Comparison of ENCODE assay signal across 8 mouse cellular contexts in the genomic region with DNA sequence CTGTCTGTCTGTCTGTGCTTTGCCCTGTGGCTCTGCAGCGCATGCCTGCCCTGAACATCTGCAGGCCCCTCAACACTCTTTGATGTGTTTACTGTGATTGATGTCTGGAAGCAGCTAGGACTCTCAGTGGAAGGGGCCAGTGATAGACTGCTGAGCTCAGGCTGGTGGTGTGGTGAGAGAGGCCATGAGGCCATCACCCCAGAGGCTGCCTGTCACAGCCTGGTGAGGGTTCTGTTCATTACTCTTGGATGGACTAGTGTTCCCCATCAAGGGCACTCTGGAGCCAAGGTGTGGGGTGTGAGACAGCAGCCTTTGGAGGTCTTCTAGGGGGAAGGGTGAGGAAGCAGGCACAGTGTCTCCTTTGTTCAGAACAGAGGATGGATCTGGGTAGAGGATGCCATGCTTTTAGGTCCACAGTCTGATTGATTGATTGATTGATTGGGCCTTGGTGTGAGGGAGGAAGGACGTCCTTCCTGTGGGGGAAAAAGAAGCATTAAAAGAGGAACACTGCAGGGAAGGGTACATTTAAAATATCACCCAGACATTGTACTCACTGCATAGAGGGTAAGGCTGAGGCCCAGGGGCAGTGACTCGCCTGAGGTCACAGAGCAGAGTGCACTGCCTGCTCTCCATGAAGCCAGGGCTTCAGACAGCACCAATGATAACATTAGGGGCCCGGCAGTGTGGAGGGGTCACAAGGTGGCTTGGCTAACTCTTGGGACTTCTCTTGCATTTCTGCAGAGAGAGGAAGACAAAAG. TPM values are rescaled to one million over a fixed set of nuclear protein-coding genes. Genes with fewer than 3 reads are reported as not detected.
DNase-seq lines count a peak whose midpoint lies in the region; ATAC-seq and TF ChIP-seq lines count a peak whose summit lies in the region.

No protein-coding gene starts in this region.

- no peak for DNase-seq in lung, embryonic 14.5 days
- DNase-seq in lung, postnatal 36 days, result no peak
- no peak for DNase-seq in embryonic facial prominence, embryonic 11.5 days (ENCODE audit: low spot score)
- no peak for DNase-seq in limb, embryonic 10.5 days (ENCODE audit: low spot score)
- DNase-seq in kidney, adult 9 months, result no peak
- no peak for DNase-seq in c-Kit-positive CD71-positive TER-119-positive erythroid progenitor cells, embryonic 14.5 days (ENCODE audit: low spot score)
- no peak for DNase-seq in B cell, adult 2 months

- 0 out of 2 replicates have a peak overlapping the region, but pooled peaks have one; percentile 16 for H3K4me2 ChIP-seq in lung, embryonic 14.5 days
- no peak overlapping the region for H3K4me2 ChIP-seq in embryonic facial prominence, embryonic 11.5 days (ENCODE audit: low read depth, low read length)
- no peak overlapping the region for H3K4me2 ChIP-seq in neural tube, embryonic 13.5 days

- ATAC-seq in lung, embryonic 14.5 days (ENCODE audit: insufficient read depth), result peak; percentile 22; the same call in 1 of the 2 replicates
- peak; percentile 24; the same call in 1 of the 2 replicates for ATAC-seq in embryonic facial prominence, embryonic 11.5 days (replicated peaks; ENCODE audit: insufficient number of reproducible peaks, low FRiP score, low TSS enrichment, low read depth)
- 0 out of 2 replicates have a peak, but pooled peaks have one; percentile 2 for ATAC-seq in neural tube, embryonic 13.5 days (ENCODE audit: low read depth)

- TF ChIP-seq CTCF in lung, embryonic 14.5 days (IDR thresholded peaks at IDR 0.05; ENCODE audit: low read depth), result no peak

- no peak overlapping the region for H3K9ac ChIP-seq in lung, embryonic 14.5 days
- H3K9ac ChIP-seq in embryonic facial prominence, embryonic 11.5 days (replicated peaks; ENCODE audit: low read length), result no peak overlapping the region; the same call in 1 of the 2 replicates
- H3K9ac ChIP-seq in neural tube, embryonic 13.5 days, result peak overlapping the region; percentile 54

- H3K36me3 ChIP-seq in lung, embryonic 14.5 days (ENCODE audit: insufficient read depth), result peaks cover 11% of the 10 kb centered on the region; the same call in 1 of the 2 replicates
- no peaks in the 10 kb centered on the region; the same call in 1 of the 2 replicates for H3K36me3 ChIP-seq in embryonic facial prominence, embryonic 11.5 days (replicated peaks; ENCODE audit: control insufficient read depth, insufficient read depth, low read depth, low read length)
- peaks cover 49% of the 10 kb centered on the region for H3K36me3 ChIP-seq in limb, embryonic 10.5 days
- peaks cover 24% of the 10 kb centered on the region for H3K36me3 ChIP-seq in neural tube, embryonic 13.5 days

- H3K4me3 ChIP-seq in lung, embryonic 14.5 days (ENCODE audit: low read depth, low read length), result no peak overlapping the region
- no peak overlapping the region for H3K4me3 ChIP-seq in embryonic facial prominence, embryonic 11.5 days (ENCODE audit: low read depth, low read length)
- 0 out of 2 replicates have a peak overlapping the region, but pooled peaks have one; percentile 14 for H3K4me3 ChIP-seq in limb, embryonic 10.5 days
- H3K4me3 ChIP-seq in neural tube, embryonic 13.5 days, result no peak overlapping the region

- no peaks in the 10 kb centered on the region for H3K9me3 ChIP-seq in lung, embryonic 14.5 days (ENCODE audit: low read depth, low read length)
- H3K9me3 ChIP-seq in embryonic facial prominence, embryonic 11.5 days (replicated peaks; ENCODE audit: control insufficient read depth, low read length), result no peaks in the 10 kb centered on the region
- no peaks in the 10 kb centered on the region for H3K9me3 ChIP-seq in limb, embryonic 10.5 days (replicated peaks)
- no peaks in the 10 kb centered on the region for H3K9me3 ChIP-seq in neural tube, embryonic 13.5 days

- peak overlapping the region; percentile 68 for H3K27ac ChIP-seq in lung, embryonic 14.5 days (ENCODE audit: low read depth)
- H3K27ac ChIP-seq in embryonic facial prominence, embryonic 11.5 days (replicated peaks; ENCODE audit: low read depth, low read length), result peak overlapping the region; percentile 71
- H3K27ac ChIP-seq in limb, embryonic 10.5 days, result peak overlapping the region; percentile 83
- peak overlapping the region; percentile 69 for H3K27ac ChIP-seq in neural tube, embryonic 13.5 days (replicated peaks)

- H3K27me3 ChIP-seq in lung, embryonic 14.5 days (ENCODE audit: insufficient read depth, low read length), result no peaks in the 10 kb centered on the region
- H3K27me3 ChIP-seq in embryonic facial prominence, embryonic 11.5 days (ENCODE audit: control insufficient read depth, insufficient read depth, low read length), result no peaks in the 10 kb centered on the region
- no peaks in the 10 kb centered on the region for H3K27me3 ChIP-seq in limb, embryonic 10.5 days (ENCODE audit: low read depth, poor library complexity, severe bottlenecking)
- no peaks in the 10 kb centered on the region for H3K27me3 ChIP-seq in neural tube, embryonic 13.5 days

- H3K4me1 ChIP-seq in lung, embryonic 14.5 days (ENCODE audit: insufficient read depth), result peaks cover 16% of the 10 kb centered on the region
- peaks cover 8% of the 10 kb centered on the region for H3K4me1 ChIP-seq in embryonic facial prominence, embryonic 11.5 days (ENCODE audit: control insufficient read depth, insufficient read depth, low read length)
- H3K4me1 ChIP-seq in limb, embryonic 10.5 days, result peaks cover 36% of the 10 kb centered on the region
- peaks cover 56% of the 10 kb centered on the region for H3K4me1 ChIP-seq in neural tube, embryonic 13.5 days (replicated peaks)

- 24% methylated on average over 4 of the region's 4 CpGs for WGBS in lung, embryonic 14.5 days
- WGBS in embryonic facial prominence, embryonic 11.5 days, result 16% methylated on average over 4 of the region's 4 CpGs
- WGBS in limb, embryonic 10.5 days, result 6% methylated on average over 4 of the region's 4 CpGs
- WGBS in neural tube, embryonic 13.5 days, result 21% methylated on average over 4 of the region's 4 CpGs

RNA-seq across cellular contexts. Expression of a gene that starts 28.4 kb away (rescaled TPM):
- polyA plus RNA-seq in lung, embryonic 14.5 days (2014; fragmentation: Nextera tagmentation; extraction: Ambion mirVana), result 47.6 and 50.7 TPM in 2 replicates
- 35.3 and 40.6 TPM in 2 replicates for polyA plus RNA-seq in embryonic facial prominence, embryonic 11.5 days (2014; fragmentation: Nextera tagmentation; extraction: Ambion mirVana)
- 45.0 and 49.7 TPM in 2 replicates for polyA plus RNA-seq in limb, embryonic 10.5 days (2016; fragmentation: Nextera tagmentation; extraction: Ambion mirVana)
- 63.7 and 70.0 TPM in 2 replicates for polyA plus RNA-seq in neural tube, embryonic 13.5 days (2015; fragmentation: Nextera tagmentation; extraction: Ambion mirVana)
